In the genomic region with DNA sequence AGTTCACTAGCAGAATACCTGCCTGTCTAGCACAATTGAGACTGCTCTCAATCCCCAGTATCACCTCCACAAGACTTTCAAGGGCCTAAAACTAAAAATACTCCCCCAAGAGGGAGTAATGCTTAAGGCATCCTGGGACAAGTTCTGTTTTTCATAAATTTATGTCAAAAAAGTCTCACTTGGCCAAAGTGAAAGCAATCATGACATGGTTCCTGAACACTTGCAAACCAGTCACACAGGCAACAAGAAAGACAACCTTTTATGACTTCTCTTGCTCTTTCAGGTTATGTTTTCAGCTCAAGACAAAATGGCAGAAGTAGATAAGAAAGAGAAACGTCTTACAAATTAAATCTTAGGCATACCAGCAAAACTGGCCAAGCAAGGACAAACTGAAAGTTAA, we compare ENCODE assay signal across 25 mouse cellular contexts.
A peak's percentile ranks its signal among the peaks of the same experiment; 100 is the strongest.
DNase-seq lines count a peak whose midpoint lies in the region; TF ChIP-seq lines count a peak whose summit lies in the region.
"Had no signal": no experiment of that assay in that cellular context is flagged by ENCODE, and none has a peak within 500 bp of the region (broad histone marks: within the 10 kb centered on the region; RNA-seq: fewer than 3 reads in every experiment).

No protein-coding gene starts in this region.

- no peaks in the 10 kb centered on the region for H3K36me3 ChIP-seq in heart, embryonic 10.5 days
- H3K36me3 ChIP-seq in spleen, adult 2 months (ENCODE audit: control insufficient read depth, insufficient read depth, low read length), result no peaks in the 10 kb centered on the region
- H3K36me3 ChIP-seq: embryonic facial prominence, embryonic 13.5 days; forebrain, embryonic 10.5 days; forebrain, embryonic 15.5 days; heart, embryonic 15.5 days; intestine, embryonic 15.5 days; limb, embryonic 12.5 days; liver, embryonic 15.5 days; lung, embryonic 15.5 days; midbrain, embryonic 12.5 days had no signal

- H3K4me3 ChIP-seq in heart, embryonic 10.5 days, result no peak overlapping the region
- H3K4me3 ChIP-seq in spleen, adult 2 months (ENCODE audit: extremely low read depth, insufficient read depth, insufficient read length), result no peak overlapping the region; the same call in 1 of the 2 replicates
- H3K4me3 ChIP-seq: embryonic facial prominence, embryonic 13.5 days; forebrain, embryonic 10.5 days; forebrain, embryonic 15.5 days; heart, embryonic 15.5 days; intestine, embryonic 15.5 days; limb, embryonic 12.5 days; liver, embryonic 15.5 days; lung, embryonic 15.5 days; midbrain, embryonic 12.5 days had no signal

- peak; percentile 7 for DNase-seq in heart, adult 11 months
- no peak for DNase-seq in heart, embryonic 10.5 days (ENCODE audit: low spot score)
- DNase-seq in spleen, adult 2 months (ENCODE audit: low read depth in 1 of 2, low spot score in 2 of 2), result no peak
- no peak for DNase-seq in spleen, postnatal 10 days (ENCODE audit: low spot score in 2 of 2)
- peak; percentile 55 for DNase-seq in induced T-regulatory cell, adult 2 months (ENCODE audit: low read depth)
- DNase-seq in kidney, adult 8-10 months, result no peak
- DNase-seq in frontal cortex, postnatal 10 days (ENCODE audit: low spot score in 2 of 2), result no peak
- DNase-seq: adrenal gland, postnatal 25 days; cerebellum, adult 18-20 months; cerebellum, postnatal 10 days; kidney, adult 2 months; layer of hippocampus, adult 9-11 months; thymus, postnatal 25 days had no signal

- H3K27me3 ChIP-seq in heart, embryonic 10.5 days (ENCODE audit: insufficient read depth, poor library complexity, severe bottlenecking), result no peaks in the 10 kb centered on the region
- H3K27me3 ChIP-seq in spleen, adult 2 months (ENCODE audit: control insufficient read depth, insufficient read depth, low read length), result no peaks in the 10 kb centered on the region
- H3K27me3 ChIP-seq: embryonic facial prominence, embryonic 13.5 days; forebrain, embryonic 15.5 days; heart, embryonic 15.5 days; intestine, embryonic 15.5 days; limb, embryonic 12.5 days; liver, embryonic 15.5 days; lung, embryonic 15.5 days; Patski had no signal

- no peak for TF ChIP-seq CTCF in spleen, adult 2 months (IDR thresholded peaks at IDR 0.05; ENCODE audit: extremely low read depth, insufficient read depth, insufficient read length, insufficient replicate concordance)

- TF ChIP-seq POLR2A in spleen, adult 2 months (IDR thresholded peaks at IDR 0.05; ENCODE audit: low read depth, low read length), result no peak

- H3K4me1 ChIP-seq in heart, embryonic 10.5 days, result peaks cover 24% of the 10 kb centered on the region
- peaks cover 13% of the 10 kb centered on the region for H3K4me1 ChIP-seq in spleen, adult 2 months (ENCODE audit: control insufficient read depth, insufficient read depth, insufficient read length)

- no peak overlapping the region for H3K27ac ChIP-seq in heart, embryonic 10.5 days
- H3K27ac ChIP-seq in spleen, adult 2 months (ENCODE audit: insufficient read depth, low read length), result peak overlapping the region; percentile 28; the same call in 1 of the 2 replicates
- H3K27ac ChIP-seq: embryonic facial prominence, embryonic 13.5 days; forebrain, embryonic 10.5 days; forebrain, embryonic 15.5 days; heart, embryonic 15.5 days; intestine, embryonic 15.5 days; kidney, postnatal 0 days; limb, embryonic 12.5 days; liver, embryonic 15.5 days; lung, embryonic 15.5 days; midbrain, embryonic 12.5 days had no signal

- WGBS in heart, embryonic 10.5 days, result 56% methylated on average over 1 of the region's 1 CpGs
- WGBS in spleen, adult 2 months, result 2% methylated on average over 1 of the region's 1 CpGs

- no peaks in the 10 kb centered on the region for H3K9me3 ChIP-seq in heart, embryonic 10.5 days
- H3K9me3 ChIP-seq: embryonic facial prominence, embryonic 13.5 days; forebrain, embryonic 10.5 days; forebrain, embryonic 15.5 days; G1E; heart, embryonic 15.5 days; intestine, embryonic 15.5 days; limb, embryonic 12.5 days; liver, embryonic 15.5 days; lung, embryonic 15.5 days; midbrain, embryonic 12.5 days had no signal

Comparison
In these comparisons a context has a peak if more than half of its experiments do, and no peak if none do; other contexts are left out.
1. DNase-seq: peak in heart, adult 11 months (single experiment) and induced T-regulatory cell, adult 2 months (single experiment); none in heart, embryonic 10.5 days (single experiment), spleen, adult 2 months (0 of 2), spleen, postnatal 10 days (0 of 2), kidney, adult 8-10 months (0 of 2) and frontal cortex, postnatal 10 days (0 of 2).